Mouse (Mus musculus) heart, adult 2 months (tissue): ENCODE data around the gene Lrtm2.

Experiments used
- CTCF ChIP-seq: fragments of 200-600 bp; IDR thresholded peaks from 2 replicates; pipeline ENCODE4 v1.8.1; 2022; ENCODE audit warnings: antibody characterized with exemption, mild to moderate bottlenecking, moderate library complexity
- EP300 ChIP-seq: fragments of 200-500 bp; IDR thresholded peaks from 2 replicates; pipeline ENCODE4 v1.6.1; 2011; ENCODE audit warnings: low read depth, low read length, control low read depth; ENCODE audit not compliant: insufficient read depth
- POLR2A ChIP-seq: fragments of 200-500 bp; IDR thresholded peaks from 2 replicates; pipeline ENCODE4 v1.6.1; 2011; ENCODE audit warnings: mild to moderate bottlenecking, low read depth, low read length, control low read depth; ENCODE audit not compliant: insufficient read depth

DNA sequence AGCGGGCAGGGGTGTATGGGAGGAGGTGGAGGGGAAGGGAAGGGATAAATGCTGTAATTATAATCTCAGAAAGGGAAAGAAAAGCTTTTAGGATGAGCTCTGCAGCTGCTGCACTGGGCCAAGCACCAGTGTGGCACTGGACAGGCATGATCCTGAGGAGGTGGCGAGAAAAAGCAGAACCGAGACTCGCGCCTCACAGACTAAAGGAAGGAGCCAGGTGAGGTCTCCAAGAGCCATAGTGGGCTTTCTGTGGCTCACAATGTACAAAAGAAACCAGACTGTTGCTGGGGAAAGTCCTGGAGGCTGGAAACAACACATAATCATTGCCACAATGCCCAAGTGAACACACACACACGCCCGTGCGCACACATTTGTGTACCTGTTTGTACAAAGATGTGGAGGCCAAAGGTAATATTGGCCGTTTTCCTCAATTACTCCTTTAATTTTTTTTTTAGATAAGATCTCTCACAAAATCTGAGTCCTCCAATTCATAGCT lies 20.2 kb upstream of the Lrtm2 start:
- TF ChIP-seq CTCF (no peak), EP300 (no peak), POLR2A (no peak)
